Mouse (Mus musculus) splenic B cell, adult 2 months (primary cell): ENCODE data around the gene Cul4a.

Experiments used
- DNase-seq: peaks from one replicate; pipeline ENCODE4 v3.0.0-alpha.2; 2011; ENCODE audit warnings: low read depth, low spot score
- H3K27me3 ChIP-seq: 2 replicates; pipeline ENCODE4 v1.6.1; 2012; ENCODE audit warnings: mild to moderate bottlenecking, low read length, moderate library complexity, mixed read lengths; ENCODE audit not compliant: control insufficient read depth, poor library complexity, insufficient read depth, severe bottlenecking
- H3K36me3 ChIP-seq: 2 replicates; pipeline ENCODE4 v1.6.1; 2012; ENCODE audit warnings: mild to moderate bottlenecking, low read length, moderate library complexity, mixed read lengths; ENCODE audit not compliant: control insufficient read depth, poor library complexity, insufficient read depth, severe bottlenecking

Gene Cul4a

DNA sequence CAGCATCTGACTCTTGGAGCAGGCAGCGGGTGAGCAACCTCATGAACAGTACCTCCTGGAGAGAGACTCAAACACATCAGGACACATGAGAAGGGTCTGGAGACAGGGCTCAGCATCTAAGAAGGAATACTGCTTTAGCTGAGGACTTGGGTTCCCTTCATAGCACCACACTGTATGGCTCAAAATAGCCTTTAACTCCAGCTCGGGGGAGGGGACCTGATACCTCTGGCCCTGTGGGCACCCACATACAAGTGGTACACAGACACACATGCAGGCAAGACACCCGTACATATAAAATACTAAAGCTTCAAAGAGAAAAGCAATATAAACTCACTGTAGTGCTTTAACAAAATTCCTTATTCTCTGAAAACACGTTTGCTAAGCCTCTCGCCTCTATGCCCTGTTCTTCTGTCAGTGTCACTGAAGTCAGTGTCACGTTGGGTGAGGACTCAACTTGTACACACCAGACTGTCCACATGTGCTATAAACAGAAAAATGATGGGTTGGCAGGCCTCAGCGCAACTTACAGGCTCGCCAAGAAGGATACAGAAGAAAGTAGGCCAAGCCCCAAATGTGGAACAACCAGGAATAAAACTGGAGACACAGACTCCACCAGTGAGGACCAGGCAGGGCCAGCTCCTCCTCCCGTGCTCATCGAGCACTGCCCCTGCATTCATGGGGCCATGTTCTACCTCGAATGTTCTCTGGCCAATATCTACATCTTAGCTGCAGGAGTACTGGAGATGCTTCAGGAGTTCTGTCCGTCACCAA is 51.1 kb downstream of the Cul4a start:
- Histone ChIP-seq H3K36me3 (no peaks in the 10 kb centered on the region), H3K27me3 (no peaks in the 10 kb centered on the region)
- no peak for DNase-seq

- H3K36me3 ChIP-seq = no peaks in the 10 kb centered on the region
- no peaks in the 10 kb centered on the region for H3K27me3 ChIP-seq
- DNase-seq = peak; percentile 98
These were observed 53.4 kb downstream of the Cul4a start, which contains the start of gene Lamp1 for GRCm38 (mm10) chr8:13158718-13159376. TSS of gene Lamp1 (plus strand) at chr8:13159161.

GRCm38 (mm10) chr8:13159377-13159881 is 54.0 kb downstream of the Cul4a start:
- Histone ChIP-seq H3K27me3 (no peaks in the 10 kb centered on the region), H3K36me3 (no peaks in the 10 kb centered on the region)
- DNase-seq = no peak

GRCm38 (mm10) chr8:13160691-13161090 is 55.3 kb downstream of the Cul4a start:
- Histone ChIP-seq H3K27me3 (no peaks in the 10 kb centered on the region), H3K36me3 (no peaks in the 10 kb centered on the region)
- no peak for DNase-seq

DNA sequence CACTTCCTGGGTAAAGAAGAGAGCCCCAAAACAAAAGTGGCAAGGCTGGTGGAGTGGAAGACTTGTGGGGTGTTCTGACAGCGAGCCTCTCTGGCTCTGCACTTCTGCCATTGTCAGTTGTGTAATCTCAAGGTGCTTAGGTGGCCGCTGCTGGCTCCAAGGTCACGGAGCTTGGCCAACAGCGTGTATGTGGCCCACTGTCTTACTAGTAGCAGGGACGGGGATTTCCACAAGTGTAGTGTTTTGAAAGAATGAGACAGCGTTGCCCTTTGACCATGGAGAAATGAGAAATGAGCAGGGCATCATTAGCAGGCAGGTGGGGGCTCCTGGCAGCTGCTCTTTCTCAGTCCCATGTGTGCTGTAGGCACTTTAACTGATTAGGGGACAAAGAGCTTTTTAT is 56.7 kb downstream of the Cul4a start:
- H3K27me3 ChIP-seq = no peaks in the 10 kb centered on the region
- DNase-seq = no peak
- peaks cover 5% of the 10 kb centered on the region; the same call in 1 of the 2 replicates for H3K36me3 ChIP-seq

- Histone ChIP-seq H3K27me3 (no peaks in the 10 kb centered on the region), H3K36me3 (peaks cover 8% of the 10 kb centered on the region; the same call in 1 of the 2 replicates)
- DNase-seq = no peak
These were observed 58.1 kb downstream of the Cul4a start for GRCm38 (mm10) chr8:13163563-13163962.

- Histone ChIP-seq H3K36me3 (peaks cover 12% of the 10 kb centered on the region; the same call in 1 of the 2 replicates), H3K27me3 (no peaks in the 10 kb centered on the region)
- DNase-seq = no peak
These were observed 58.9 kb downstream of the Cul4a start for GRCm38 (mm10) chr8:13164361-13164760.

DNA sequence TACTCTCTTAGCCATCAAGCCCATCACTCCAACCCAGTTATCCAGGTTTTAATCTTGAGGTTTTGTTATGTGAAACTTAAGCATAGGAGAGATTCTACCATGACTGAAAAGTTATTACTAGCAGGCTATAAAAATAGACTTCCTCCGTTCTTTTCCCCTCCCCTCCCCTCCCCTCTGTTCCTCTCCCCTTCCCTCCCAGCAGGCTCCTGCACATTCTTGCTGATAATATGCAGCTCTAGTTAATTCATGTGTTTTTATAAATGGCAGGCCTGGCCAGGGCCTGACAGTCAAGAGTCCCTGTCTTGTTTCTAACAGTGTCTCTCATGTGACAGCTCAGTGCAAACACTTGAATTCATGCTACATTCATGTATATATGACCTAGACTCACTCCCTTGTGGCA is 65.1 kb downstream of the Cul4a start:
- Histone ChIP-seq H3K27me3 (no peaks in the 10 kb centered on the region), H3K36me3 (peaks cover 26% of the 10 kb centered on the region)
- no peak for DNase-seq

DNA sequence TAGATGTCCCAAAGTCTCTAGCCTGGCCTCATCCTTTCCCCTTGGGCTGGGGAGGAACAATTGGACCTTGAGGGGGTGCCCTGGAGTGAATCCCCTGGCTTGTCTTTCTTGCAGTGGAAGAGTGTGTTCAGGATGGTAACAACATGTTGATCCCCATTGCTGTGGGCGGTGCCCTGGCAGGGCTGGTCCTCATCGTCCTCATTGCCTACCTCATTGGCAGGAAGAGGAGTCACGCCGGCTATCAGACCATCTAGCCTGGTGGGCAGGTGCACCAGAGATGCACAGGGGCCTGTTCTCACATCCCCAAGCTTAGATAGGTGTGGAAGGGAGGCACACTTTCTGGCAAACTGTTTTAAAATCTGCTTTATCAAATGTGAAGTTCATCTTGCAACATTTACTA is 68.9 kb downstream of the Cul4a start:
- peaks cover 15% of the 10 kb centered on the region for H3K36me3 ChIP-seq
- no peak for DNase-seq

GRCm38 (mm10) chr8:13174811-13175210 is 69.4 kb downstream of the Cul4a start:
- Histone ChIP-seq H3K36me3 (peaks cover 14% of the 10 kb centered on the region), H3K27me3 (no peaks in the 10 kb centered on the region)
- no peak for DNase-seq

More for the DNA sequence above, 68.9 kb downstream of the Cul4a start:
- no peaks in the 10 kb centered on the region for H3K27me3 ChIP-seq

GRCm38 (mm10) chr8:13175650-13176049 is 70.2 kb downstream of the Cul4a start:
- H3K36me3 ChIP-seq = peaks cover 14% of the 10 kb centered on the region
- H3K27me3 ChIP-seq = no peaks in the 10 kb centered on the region
- no peak for DNase-seq

DNA sequence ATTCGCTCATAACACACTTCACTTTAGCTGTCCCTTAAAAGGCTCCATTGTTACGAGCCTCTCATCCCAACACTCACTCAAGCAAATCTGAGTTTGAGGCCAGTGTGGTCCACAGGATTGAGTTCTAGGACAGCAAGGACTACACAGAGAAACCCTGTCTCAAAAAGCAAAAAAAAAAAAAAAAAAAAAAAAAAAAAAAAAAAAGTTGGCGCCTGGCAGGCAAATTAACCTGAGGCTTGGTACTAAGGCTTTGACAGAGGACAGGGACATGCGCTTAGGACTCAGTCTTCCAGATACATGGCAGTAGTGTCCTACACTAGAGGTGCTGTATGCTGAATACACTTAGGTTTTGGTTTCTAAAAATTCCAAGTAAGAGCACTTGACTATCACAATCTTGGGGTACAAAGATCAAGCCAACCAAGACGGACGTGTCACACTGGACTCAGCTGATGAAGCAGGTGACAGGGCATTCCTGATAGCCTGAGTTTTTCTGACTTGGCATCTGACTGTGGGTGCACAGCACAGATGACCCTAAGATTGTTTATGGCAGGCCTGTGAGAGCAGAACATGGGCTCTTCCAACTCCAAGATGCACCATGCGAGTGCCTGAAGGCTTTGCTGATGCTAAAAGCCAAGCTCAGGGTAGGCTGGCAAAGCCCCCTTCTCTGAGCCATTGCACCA is 71.9 kb downstream of the Cul4a start:
- DNase-seq = no peak
- no peaks in the 10 kb centered on the region for H3K27me3 ChIP-seq

GRCm38 (mm10) chr8:13178137-13178536 is 72.7 kb downstream of the Cul4a start:
- no peak for DNase-seq
- Histone ChIP-seq H3K27me3 (no peaks in the 10 kb centered on the region), H3K36me3 (peaks cover 6% of the 10 kb centered on the region; the same call in 1 of the 2 replicates)

More for the DNA sequence above, 71.9 kb downstream of the Cul4a start:
- H3K36me3 ChIP-seq = peaks cover 9% of the 10 kb centered on the region

GRCm38 (mm10) chr8:13179482-13179881 is 74.1 kb downstream of the Cul4a start:
- H3K36me3 ChIP-seq = no peaks in the 10 kb centered on the region
- no peak for DNase-seq
- no peaks in the 10 kb centered on the region for H3K27me3 ChIP-seq

DNA sequence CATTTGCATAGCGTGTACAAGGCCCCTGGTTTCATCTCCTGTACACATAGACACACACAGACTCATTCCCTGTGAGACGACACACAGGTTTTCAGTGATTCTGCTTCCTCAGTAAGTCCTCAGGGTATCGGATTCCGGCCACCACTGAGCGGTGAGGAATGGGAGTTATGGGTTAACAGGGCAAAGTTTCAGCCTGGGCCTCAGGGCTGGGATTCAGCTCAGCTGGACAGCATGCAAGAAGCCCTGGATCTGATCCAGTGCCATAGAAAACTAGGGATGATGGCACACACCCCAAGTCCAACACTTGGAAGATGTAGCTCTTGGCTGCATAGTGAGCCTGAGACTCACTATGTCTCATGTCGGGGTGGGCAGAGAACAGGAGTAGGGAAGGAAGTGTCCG is 74.5 kb downstream of the Cul4a start:
- no peak for DNase-seq
- H3K27me3 ChIP-seq = no peaks in the 10 kb centered on the region
- no peaks in the 10 kb centered on the region for H3K36me3 ChIP-seq
